Mouse (Mus musculus) B cell, adult 2 months (primary cell): ENCODE measurements around the gene Mtch1.
"Not testable (repeated sequence)": the region's sequence is repeated elsewhere in the genome, so short reads cannot be mapped to it uniquely, and the experiment has no call there.

Experiments
- DNase-seq, 2 experiments: peaks; one replicate each; pipeline ENCODE4 v3.0.0; 2022

Gene Mtch1

GRCm38 (mm10) chr17:29361982-29362691 lies 14.4 kb upstream of the Mtch1 start:
- peak; percentile 81 to 83 for DNase-seq

GRCm38 (mm10) chr17:29360761-29361221 lies 13.1 kb upstream of the Mtch1 start, which contains the start of gene Fgd2:
Gene Fgd2 (plus strand): TSS chr17:29360914.
- DNase-seq: peak; percentile 56 to 57

- DNase-seq: no peak
Measured at GRCm38 (mm10) chr17:29358928-29359327, 11.2 kb upstream of the Mtch1 start.

GRCm38 (mm10) chr17:29356882-29357281 lies 9.1 kb upstream of the Mtch1 start:
- DNase-seq: no peak

- DNase-seq: no peak
Measured at GRCm38 (mm10) chr17:29356479-29356856, 8.7 kb upstream of the Mtch1 start.

- no peak for DNase-seq
Measured at GRCm38 (mm10) chr17:29355841-29356478, 8.2 kb upstream of the Mtch1 start.

- DNase-seq: no peak
Measured at GRCm38 (mm10) chr17:29355461-29355840, 7.7 kb upstream of the Mtch1 start.

GRCm38 (mm10) chr17:29351056-29351455 lies 3.3 kb upstream of the Mtch1 start:
- DNase-seq: not testable (repeated sequence)

- no peak for DNase-seq
Measured at GRCm38 (mm10) chr17:29348996-29349395, 1.3 kb upstream of the Mtch1 start.

GRCm38 (mm10) chr17:29347126-29347644 lies 549 bp downstream of the Mtch1 start:
- no peak for DNase-seq

- DNase-seq: no peak
Measured at GRCm38 (mm10) chr17:29346496-29347125, 1.1 kb downstream of the Mtch1 start.

GRCm38 (mm10) chr17:29345272-29345671 lies 2.5 kb downstream of the Mtch1 start:
- DNase-seq: no peak

- no peak for DNase-seq
Measured at GRCm38 (mm10) chr17:29343241-29343640, 4.5 kb downstream of the Mtch1 start.

- no peak for DNase-seq
Measured at GRCm38 (mm10) chr17:29342010-29342910, 5.5 kb downstream of the Mtch1 start.

- DNase-seq: peak; percentile 59 to 63
Measured at GRCm38 (mm10) chr17:29341591-29342003, 6.1 kb downstream of the Mtch1 start.

GRCm38 (mm10) chr17:29340406-29341261 lies 7.1 kb downstream of the Mtch1 start:
- DNase-seq: no peak

- DNase-seq: no peak
Measured at GRCm38 (mm10) chr17:29339170-29339768, 8.5 kb downstream of the Mtch1 start.

GRCm38 (mm10) chr17:29337979-29338823 lies 9.5 kb downstream of the Mtch1 start:
- no peak for DNase-seq

- DNase-seq: no peak
Measured at GRCm38 (mm10) chr17:29336266-29336990, 11.3 kb downstream of the Mtch1 start.
